Mouse (Mus musculus) forebrain, postnatal 0 days (tissue): ENCODE results near the gene Pax5. TPM values are rescaled to one million over a fixed set of nuclear protein-coding genes. Genes with fewer than 3 reads are reported as not detected.

Experiments
- ATAC-seq: fragments of 200-750 bp; cut with Nextera tagmentation; 2 replicates; pipeline ENCODE4 v1.8.0; 2017; ENCODE audit warnings: mild to moderate bottlenecking, moderate library complexity
- DNase-seq: peaks from one replicate; pipeline ENCODE4 v3.0.0-alpha.2; 2015
- H3K27ac ChIP-seq: fragments of 300-500 bp; sonication (generic); 2 replicates; pipeline ENCODE4 v1.5.1; 2014; ENCODE audit warnings: low read depth, mild to moderate bottlenecking, antibody characterized with exemption, low read length, moderate library complexity, mixed read lengths
- H3K27me3 ChIP-seq: fragments of 300-500 bp; sonication (generic); 2 replicates; pipeline ENCODE4 v1.6.1; 2014; ENCODE audit warnings: mild to moderate bottlenecking, low read length, mixed read lengths; ENCODE audit not compliant: insufficient read depth
- H3K36me3 ChIP-seq: fragments of 300-500 bp; sonication (generic); 2 replicates; pipeline ENCODE4 v1.6.1; 2014; ENCODE audit warnings: mild to moderate bottlenecking, moderate library complexity; ENCODE audit not compliant: insufficient read depth
- H3K4me1 ChIP-seq: fragments of 300-500 bp; sonication (generic); 2 replicates; pipeline ENCODE4 v1.6.1; 2014; ENCODE audit warnings: antibody characterized with exemption; ENCODE audit not compliant: insufficient read depth
- H3K4me2 ChIP-seq: fragments of 300-500 bp; sonication (generic); 2 replicates; pipeline ENCODE4 v1.6.1; 2014; ENCODE audit warnings: low read depth, mild to moderate bottlenecking, moderate library complexity
- H3K4me3 ChIP-seq: fragments of 300-500 bp; sonication (generic); 2 replicates; pipeline ENCODE4 v1.5.1; 2014; ENCODE audit warnings: low read depth, low read length, mixed read lengths
- H3K9ac ChIP-seq: fragments of 300-500 bp; sonication (generic); 2 replicates; pipeline ENCODE4 v1.6.1; 2014; ENCODE audit warnings: mild to moderate bottlenecking
- H3K9me3 ChIP-seq: fragments of 300-500 bp; sonication (generic); 2 replicates; pipeline ENCODE4 v1.6.1; 2016; ENCODE audit warnings: low read length
- CTCF ChIP-seq: sonication (generic); IDR thresholded peaks from 2 replicates; pipeline ENCODE4 v1.5.1; 2016; ENCODE audit warnings: antibody characterized with exemption, control low read depth, low read depth
- WGBS: fragments of 180-500 bp; shearing (Covaris S2); extraction: QIAGEN DNeasy Blood & Tissue Kit; methylation state at CpG from one replicate; pipeline ENCODE4 v1.1.7; 2014; 5-methylcytosine and 5-hydroxymethylcytosine counted together
- polyA plus RNA-seq: library from polyadenylated mRNA; unstranded; fragments of >200 nt; fragmentation: Nextera tagmentation; extraction: Ambion mirVana; gene quantifications from 2 replicates; pipeline ENCODE4 v1.2.1, GENCODE M21; 2015
- total RNA-seq: library from RNA; depleted of rRNA; stranded (reverse); fragments of >200 nt; gene quantifications from 2 replicates; pipeline ENCODE4 v1.2.3, GENCODE M21; 2014

Gene Pax5
- total and polyA plus RNA-seq, 2 experiments from 2014 or later: 0.01 to 0.14 TPM

- no peaks in the 10 kb centered on the region for H3K36me3 ChIP-seq
- WGBS: 35% methylated on average over 8 of the region's 8 CpGs
- no peak overlapping the region for H3K4me2 ChIP-seq
- H3K27ac ChIP-seq: no peak overlapping the region
- H3K4me3 ChIP-seq: no peak overlapping the region
- no peak for TF ChIP-seq CTCF
- no peaks in the 10 kb centered on the region for H3K9me3 ChIP-seq
- H3K4me1 ChIP-seq: no peaks in the 10 kb centered on the region
- H3K9ac ChIP-seq: no peak overlapping the region
- no peak for ATAC-seq
- no peaks in the 10 kb centered on the region for H3K27me3 ChIP-seq
- no peak for DNase-seq
Measured at GRCm38 (mm10) chr4:44545669-44546068, 164.6 kb downstream of the Pax5 start.

GRCm38 (mm10) chr4:44544495-44544894 is 165.8 kb downstream of the Pax5 start:
- Histone ChIP-seq H3K27ac (no peak overlapping the region), H3K4me1 (no peaks in the 10 kb centered on the region), H3K9ac (no peak overlapping the region), H3K36me3 (no peaks in the 10 kb centered on the region), H3K9me3 (no peaks in the 10 kb centered on the region), H3K4me3 (no peak overlapping the region), H3K27me3 (no peaks in the 10 kb centered on the region), H3K4me2 (no peak overlapping the region)
- 83% methylated on average over 1 of the region's 1 CpGs for WGBS
- ATAC-seq (no peak), DNase-seq (no peak)
- TF ChIP-seq CTCF: no peak

- no peak for DNase-seq
- Histone ChIP-seq H3K36me3 (no peaks in the 10 kb centered on the region), H3K27ac (no peak overlapping the region), H3K9ac (no peak overlapping the region), H3K4me1 (no peaks in the 10 kb centered on the region), H3K9me3 (no peaks in the 10 kb centered on the region), H3K4me2 (no peak overlapping the region), H3K27me3 (no peaks in the 10 kb centered on the region), H3K4me3 (no peak overlapping the region)
- ATAC-seq: no peak
- TF ChIP-seq CTCF: no peak
- WGBS: 93% methylated on average over 2 of the region's 2 CpGs
Measured at GRCm38 (mm10) chr4:44543880-44544279, 166.4 kb downstream of the Pax5 start.

- WGBS: 77% methylated on average over 3 of the region's 3 CpGs
- Histone ChIP-seq H3K27me3 (no peaks in the 10 kb centered on the region), H3K4me3 (no peak overlapping the region), H3K9me3 (no peaks in the 10 kb centered on the region), H3K36me3 (no peaks in the 10 kb centered on the region), H3K9ac (no peak overlapping the region), H3K27ac (no peak overlapping the region), H3K4me1 (no peaks in the 10 kb centered on the region), H3K4me2 (no peak overlapping the region)
- ATAC-seq: no peak
- DNase-seq: no peak
- TF ChIP-seq CTCF: no peak
Measured at GRCm38 (mm10) chr4:44542101-44542500, 168.2 kb downstream of the Pax5 start.

GRCm38 (mm10) chr4:44538488-44538887 is 171.8 kb downstream of the Pax5 start:
- TF ChIP-seq CTCF: no peak
- no peaks in the 10 kb centered on the region for H3K27me3 ChIP-seq
- no peak overlapping the region for H3K4me2 ChIP-seq
- no peaks in the 10 kb centered on the region for H3K9me3 ChIP-seq
- WGBS: 48% methylated on average over 5 of the region's 5 CpGs
- DNase-seq (no peak), ATAC-seq (no peak)
- H3K4me1 ChIP-seq: no peaks in the 10 kb centered on the region
- no peak overlapping the region for H3K4me3 ChIP-seq
- no peaks in the 10 kb centered on the region for H3K36me3 ChIP-seq
- H3K27ac ChIP-seq: no peak overlapping the region
- no peak overlapping the region for H3K9ac ChIP-seq

- peak; percentile 91 for ATAC-seq
- H3K9me3 ChIP-seq: no peaks in the 10 kb centered on the region
- WGBS: 55% methylated on average over 4 of the region's 4 CpGs
Measured at GRCm38 (mm10) chr4:44536794-44537193, 173.5 kb downstream of the Pax5 start.

GRCm38 (mm10) chr4:44535646-44536045 is 174.6 kb downstream of the Pax5 start:
- WGBS: 91% methylated on average over 4 of the region's 4 CpGs
- Histone ChIP-seq H3K9ac (no peak overlapping the region), H3K4me1 (no peaks in the 10 kb centered on the region), H3K36me3 (no peaks in the 10 kb centered on the region), H3K4me2 (no peak overlapping the region), H3K27ac (no peak overlapping the region), H3K27me3 (no peaks in the 10 kb centered on the region), H3K4me3 (no peak overlapping the region), H3K9me3 (no peaks in the 10 kb centered on the region)
- DNase-seq: no peak
- no peak for TF ChIP-seq CTCF
- no peak for ATAC-seq

More at GRCm38 (mm10) chr4:44536794-44537193, 173.5 kb downstream of the Pax5 start:
- Histone ChIP-seq H3K4me1 (no peaks in the 10 kb centered on the region), H3K4me3 (no peak overlapping the region), H3K36me3 (no peaks in the 10 kb centered on the region), H3K4me2 (no peak overlapping the region), H3K9ac (no peak overlapping the region), H3K27ac (no peak overlapping the region), H3K27me3 (no peaks in the 10 kb centered on the region)
- DNase-seq: peak; percentile 74
- no peak for TF ChIP-seq CTCF

GRCm38 (mm10) chr4:44533286-44533685 is 177.0 kb downstream of the Pax5 start:
- Histone ChIP-seq H3K27ac (no peak overlapping the region), H3K9me3 (no peaks in the 10 kb centered on the region)
- 78% methylated on average over 5 of the region's 5 CpGs for WGBS

More at GRCm38 (mm10) chr4:44533286-44533685, 177.0 kb downstream of the Pax5 start:
- no peak for DNase-seq
- no peaks in the 10 kb centered on the region for H3K36me3 ChIP-seq
- no peaks in the 10 kb centered on the region for H3K4me1 ChIP-seq
- no peak overlapping the region for H3K4me2 ChIP-seq
- no peaks in the 10 kb centered on the region for H3K27me3 ChIP-seq
- no peak overlapping the region for H3K4me3 ChIP-seq
- no peak for ATAC-seq
- TF ChIP-seq CTCF: no peak
- no peak overlapping the region for H3K9ac ChIP-seq
